Mouse (Mus musculus): ENCODE results near the gene Klhdc2. TPM values are rescaled to one million over a fixed set of nuclear protein-coding genes. Genes with fewer than 3 reads are reported as not detected.

Klhdc2 gene
- polyA plus RNA-seq, 1 experiment = 56.8 TPM

- Histone ChIP-seq H3K27me3 (ENCODE audit: control insufficient read depth, insufficient read depth, low read length) (no peaks in the 10 kb centered on the region), H3K4me1 (ENCODE audit: control insufficient read depth, insufficient read depth, low read length) (no peaks in the 10 kb centered on the region), H3K4me3 (ENCODE audit: control insufficient read depth, low read depth, low read length) (no peak overlapping the region), H3K36me3 (ENCODE audit: control insufficient read depth, insufficient read depth, low read length) (0 out of 2 replicates have a peak, but pooled peaks cover 2% of the 10 kb centered on the region), H3K27ac (ENCODE audit: control insufficient read depth, insufficient read depth, low read depth, low read length) (no peak overlapping the region)
- TF ChIP-seq CTCF (IDR thresholded peaks at IDR 0.05; ENCODE audit: control insufficient read depth, insufficient read depth, insufficient replicate concordance, low read depth, low read length) (no peak), POLR2A (IDR thresholded peaks at IDR 0.05; ENCODE audit: control insufficient read depth, low read depth, low read length) (no peak)
These were observed 35.7 kb downstream of the Klhdc2 start for GRCm38 (mm10) chr12:69332147-69332546.

- Histone ChIP-seq H3K4me1 (ENCODE audit: control insufficient read depth, insufficient read depth, low read length) (no peaks in the 10 kb centered on the region), H3K27me3 (ENCODE audit: control insufficient read depth, insufficient read depth, low read length) (no peaks in the 10 kb centered on the region), H3K27ac (ENCODE audit: control insufficient read depth, insufficient read depth, low read depth, low read length) (no peak overlapping the region), H3K4me3 (ENCODE audit: control insufficient read depth, low read depth, low read length) (no peak overlapping the region), H3K36me3 (ENCODE audit: control insufficient read depth, insufficient read depth, low read length) (peaks cover 3% of the 10 kb centered on the region; the same call in 1 of the 2 replicates)
- no peak for TF ChIP-seq POLR2A (IDR thresholded peaks at IDR 0.05; ENCODE audit: control insufficient read depth, low read depth, low read length)
- no peak for TF ChIP-seq CTCF (IDR thresholded peaks at IDR 0.05; ENCODE audit: control insufficient read depth, insufficient read depth, insufficient replicate concordance, low read depth, low read length)
These were observed 37.1 kb downstream of the Klhdc2 start for GRCm38 (mm10) chr12:69333547-69333946.

- no peak overlapping the region for H3K27ac ChIP-seq (ENCODE audit: control insufficient read depth, insufficient read depth, low read depth, low read length)
These were observed 53.4 kb downstream of the Klhdc2 start for GRCm38 (mm10) chr12:69349928-69350327.

GRCm38 (mm10) chr12:69351685-69352084 lies 55.2 kb downstream of the Klhdc2 start:
- TF ChIP-seq POLR2A (IDR thresholded peaks at IDR 0.05; ENCODE audit: control insufficient read depth, low read depth, low read length) (no peak), CTCF (IDR thresholded peaks at IDR 0.05; ENCODE audit: control insufficient read depth, insufficient read depth, insufficient replicate concordance, low read depth, low read length) (no peak)
- Histone ChIP-seq H3K27me3 (ENCODE audit: control insufficient read depth, insufficient read depth, low read length) (no peaks in the 10 kb centered on the region), H3K4me3 (ENCODE audit: control insufficient read depth, low read depth, low read length) (no peak overlapping the region), H3K4me1 (ENCODE audit: control insufficient read depth, insufficient read depth, low read length) (no peaks in the 10 kb centered on the region), H3K27ac (ENCODE audit: control insufficient read depth, insufficient read depth, low read depth, low read length) (no peak overlapping the region), H3K36me3 (ENCODE audit: control insufficient read depth, insufficient read depth, low read length) (peaks cover 2% of the 10 kb centered on the region)

More at GRCm38 (mm10) chr12:69349928-69350327, 53.4 kb downstream of the Klhdc2 start:
- H3K4me1 ChIP-seq (ENCODE audit: control insufficient read depth, insufficient read depth, low read length) = no peaks in the 10 kb centered on the region
- no peak for TF ChIP-seq CTCF (IDR thresholded peaks at IDR 0.05; ENCODE audit: control insufficient read depth, insufficient read depth, insufficient replicate concordance, low read depth, low read length)
- TF ChIP-seq POLR2A (IDR thresholded peaks at IDR 0.05; ENCODE audit: control insufficient read depth, low read depth, low read length) = no peak
- no peak overlapping the region for H3K4me3 ChIP-seq (ENCODE audit: control insufficient read depth, low read depth, low read length)
- H3K27me3 ChIP-seq (ENCODE audit: control insufficient read depth, insufficient read depth, low read length) = no peaks in the 10 kb centered on the region
- H3K36me3 ChIP-seq (ENCODE audit: control insufficient read depth, insufficient read depth, low read length) = peaks cover 4% of the 10 kb centered on the region

- Histone ChIP-seq H3K27me3 (ENCODE audit: control insufficient read depth, insufficient read depth, low read length) (no peaks in the 10 kb centered on the region), H3K27ac (ENCODE audit: control insufficient read depth, insufficient read depth, low read depth, low read length) (peak within 1 kb of the TSS; percentile 93), H3K36me3 (ENCODE audit: control insufficient read depth, insufficient read depth, low read length) (no peaks in the 10 kb centered on the region; the same call in 1 of the 2 replicates), H3K4me3 (ENCODE audit: control insufficient read depth, low read depth, low read length) (peak within 1 kb of the TSS; percentile 99), H3K4me1 (ENCODE audit: control insufficient read depth, insufficient read depth, low read length) (no peaks in the 10 kb centered on the region)
- TF ChIP-seq POLR2A (IDR thresholded peaks at IDR 0.05; ENCODE audit: control insufficient read depth, low read depth, low read length) (peak; percentile 98), CTCF (IDR thresholded peaks at IDR 0.05; ENCODE audit: control insufficient read depth, insufficient read depth, insufficient replicate concordance, low read depth, low read length) (no peak)
These were observed 60.2 kb downstream of the Klhdc2 start, which contains the start of gene Nemf for GRCm38 (mm10) chr12:69356546-69357299. Gene Nemf, minus strand, starts transcription at chr12:69357165.

- no peaks in the 10 kb centered on the region; the same call in 1 of the 2 replicates for H3K36me3 ChIP-seq (ENCODE audit: control insufficient read depth, insufficient read depth, low read length)
- H3K27me3 ChIP-seq (ENCODE audit: control insufficient read depth, insufficient read depth, low read length) = no peaks in the 10 kb centered on the region
- TF ChIP-seq POLR2A (IDR thresholded peaks at IDR 0.05; ENCODE audit: control insufficient read depth, low read depth, low read length) (no peak), CTCF (IDR thresholded peaks at IDR 0.05; ENCODE audit: control insufficient read depth, insufficient read depth, insufficient replicate concordance, low read depth, low read length) (no peak)
- peak overlapping the region; percentile 93 for H3K27ac ChIP-seq (ENCODE audit: control insufficient read depth, insufficient read depth, low read depth, low read length)
- peaks cover under 1% of the 10 kb centered on the region; the same call in 1 of the 2 replicates for H3K4me1 ChIP-seq (ENCODE audit: control insufficient read depth, insufficient read depth, low read length)
- H3K4me3 ChIP-seq (ENCODE audit: control insufficient read depth, low read depth, low read length) = peak overlapping the region; percentile 99
These were observed 60.8 kb downstream of the Klhdc2 start for GRCm38 (mm10) chr12:69357300-69357646.

Other genes starting within 250 kb of the Klhdc2 start
- 1,043 and 1,232 TPM in 2 replicates for gene Rps29, start 137.5 kb upstream of the Klhdc2 start, polyA plus RNA-seq (2012; rRNA removed)
- 2.3 and 3.3 TPM in 2 replicates for gene Lrr1, start 127.9 kb upstream of the Klhdc2 start, polyA plus RNA-seq (2012; rRNA removed)
- 144 and 183 TPM in 2 replicates for gene Rpl36al, start 112.6 kb upstream of the Klhdc2 start, polyA plus RNA-seq (2012; rRNA removed)
- 10.2 and 12.0 TPM in 2 replicates for gene Mgat2, start 112.5 kb upstream of the Klhdc2 start, polyA plus RNA-seq (2012; rRNA removed)
- gene Gm49383, start 99.6 kb upstream of the Klhdc2 start, polyA plus RNA-seq (2012; rRNA removed) = 0.11 TPM in 1 of 2 replicates, not detected in the other
- gene Dnaaf2, start 98.3 kb upstream of the Klhdc2 start, polyA plus RNA-seq (2012; rRNA removed) = 22.3 and 28.3 TPM in 2 replicates
- 0.11 and 0.20 TPM in 2 replicates for gene Gm49384, start 92.4 kb upstream of the Klhdc2 start, polyA plus RNA-seq (2012; rRNA removed)
- 46.0 and 63.4 TPM in 2 replicates for gene Pole2, start 68.5 kb upstream of the Klhdc2 start, polyA plus RNA-seq (2012; rRNA removed)
- 66.4 and 82.1 TPM in 2 replicates for gene Klhdc1, start 55.5 kb upstream of the Klhdc2 start, polyA plus RNA-seq (2012; rRNA removed)
- gene Nemf, start 60.5 kb downstream of the Klhdc2 start, polyA plus RNA-seq (2012; rRNA removed) = 6.2 and 9.2 TPM in 2 replicates
- 32.4 and 37.2 TPM in 2 replicates for gene Arf6, start 75.5 kb downstream of the Klhdc2 start, polyA plus RNA-seq (2012; rRNA removed)
- gene Gm9887, start 75.8 kb downstream of the Klhdc2 start, polyA plus RNA-seq (2012; rRNA removed) = 26.1 and 49.9 TPM in 2 replicates